Mouse (Mus musculus): ENCODE measurements around the gene Prtg.

The Prtg gene

DNA sequence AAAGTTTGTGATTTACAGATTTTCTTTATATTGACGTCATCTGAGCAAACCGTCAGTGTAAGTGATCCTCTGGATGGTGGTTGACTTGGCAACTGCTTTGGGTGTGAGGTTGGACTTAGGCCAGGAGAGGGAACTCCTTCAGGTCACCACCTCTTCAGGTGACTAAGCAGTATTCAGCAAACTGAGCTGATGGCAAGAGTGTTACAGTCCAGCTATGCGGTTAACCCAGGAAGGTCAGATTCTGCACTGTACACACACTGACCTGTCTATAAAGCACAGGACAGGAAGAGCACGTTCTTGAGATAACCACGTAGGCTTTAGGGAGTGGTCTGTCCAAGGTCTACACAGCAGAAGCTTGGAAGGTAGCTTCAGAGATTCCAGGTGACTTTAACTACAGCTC lies 3.9 kb downstream of the Prtg start:
- no peak for DNase-seq (ENCODE audit: low read depth)

DNA sequence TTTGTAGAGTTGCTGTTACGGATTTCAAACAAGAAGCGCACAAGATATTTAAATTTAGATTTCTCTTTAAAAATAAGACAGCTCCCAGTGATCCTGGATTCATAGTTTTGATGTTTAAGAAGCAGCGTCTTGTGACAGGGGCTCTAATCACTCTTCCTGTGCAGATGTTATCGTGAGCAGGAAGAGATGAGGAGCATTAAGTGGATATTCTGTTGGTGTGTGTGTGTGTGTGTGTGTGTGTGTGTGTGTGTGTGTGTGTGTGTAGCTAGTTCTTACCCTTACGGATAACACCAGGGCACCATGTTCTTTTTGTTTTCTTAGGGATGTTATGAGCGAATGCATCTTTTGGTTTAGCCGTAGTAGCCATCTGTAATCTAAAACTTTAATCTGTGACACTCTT lies 5.4 kb downstream of the Prtg start:
- DNase-seq (ENCODE audit: low read depth) = no peak

GRCm38 (mm10) chr9:72812594-72813570 lies 6.2 kb downstream of the Prtg start:
- no peak for DNase-seq (ENCODE audit: low read depth)

- DNase-seq (ENCODE audit: low read depth) = no peak
These were observed 18.8 kb downstream of the Prtg start for GRCm38 (mm10) chr9:72825511-72825910.

- no peak for DNase-seq (ENCODE audit: low read depth)
These were observed 19.3 kb downstream of the Prtg start for GRCm38 (mm10) chr9:72825976-72826375.

- DNase-seq (ENCODE audit: low read depth) = no peak
These were observed 22.1 kb downstream of the Prtg start for GRCm38 (mm10) chr9:72828616-72829257.

DNA sequence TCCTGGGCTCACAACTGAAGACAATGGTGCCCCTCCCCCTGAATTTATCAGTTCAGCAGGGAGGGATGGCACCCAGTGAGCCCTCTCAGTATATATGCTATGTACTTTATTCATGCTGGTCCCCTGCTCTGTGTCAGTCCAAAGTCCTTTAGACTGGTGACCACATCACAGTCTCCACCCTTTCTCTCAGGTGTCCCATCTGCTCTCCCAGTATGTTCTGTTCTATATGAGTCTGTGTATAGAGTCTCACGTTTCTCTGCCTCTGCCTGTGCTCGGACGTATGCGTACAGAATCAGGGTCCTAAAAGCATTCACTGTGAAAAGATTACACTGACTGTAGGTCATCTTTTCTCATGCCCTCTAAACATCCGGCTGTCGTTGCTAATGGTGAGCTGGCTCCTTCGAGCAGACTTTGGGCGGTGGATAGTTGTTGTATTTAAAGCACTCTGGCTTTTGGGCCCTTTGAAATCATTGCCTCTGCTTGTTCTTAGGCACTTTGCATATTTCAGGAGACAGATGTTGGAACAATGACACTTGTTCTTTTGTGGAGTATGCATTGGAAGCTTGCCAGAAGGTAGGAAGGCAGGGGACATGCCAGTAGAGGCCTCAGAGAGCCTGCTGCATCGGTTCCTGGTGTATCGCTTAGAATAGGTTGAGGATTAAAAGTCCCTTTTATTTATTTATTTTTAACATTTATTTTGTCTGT lies 27.5 kb downstream of the Prtg start:
- no peak for DNase-seq (ENCODE audit: low read depth)

DNA sequence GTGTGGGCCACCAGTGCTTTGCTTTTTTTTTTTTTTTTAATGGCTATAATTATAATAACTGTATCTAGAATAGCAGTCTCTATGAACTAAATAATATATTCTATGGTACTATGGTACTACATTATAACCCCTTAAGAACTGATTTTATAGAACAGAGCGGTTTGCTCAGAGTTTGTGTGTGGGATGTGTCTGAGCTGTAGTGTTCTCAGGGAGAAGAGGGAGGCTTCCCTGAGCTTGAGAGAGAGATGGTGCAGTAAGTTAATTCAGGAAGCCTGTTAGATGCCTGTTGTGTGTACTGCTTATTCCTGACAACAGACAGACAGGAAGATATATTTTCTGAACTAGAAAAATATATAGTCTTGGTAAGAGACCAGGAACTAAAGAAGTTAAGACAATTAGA lies 28.3 kb downstream of the Prtg start:
- DNase-seq (ENCODE audit: low read depth) = no peak

DNA sequence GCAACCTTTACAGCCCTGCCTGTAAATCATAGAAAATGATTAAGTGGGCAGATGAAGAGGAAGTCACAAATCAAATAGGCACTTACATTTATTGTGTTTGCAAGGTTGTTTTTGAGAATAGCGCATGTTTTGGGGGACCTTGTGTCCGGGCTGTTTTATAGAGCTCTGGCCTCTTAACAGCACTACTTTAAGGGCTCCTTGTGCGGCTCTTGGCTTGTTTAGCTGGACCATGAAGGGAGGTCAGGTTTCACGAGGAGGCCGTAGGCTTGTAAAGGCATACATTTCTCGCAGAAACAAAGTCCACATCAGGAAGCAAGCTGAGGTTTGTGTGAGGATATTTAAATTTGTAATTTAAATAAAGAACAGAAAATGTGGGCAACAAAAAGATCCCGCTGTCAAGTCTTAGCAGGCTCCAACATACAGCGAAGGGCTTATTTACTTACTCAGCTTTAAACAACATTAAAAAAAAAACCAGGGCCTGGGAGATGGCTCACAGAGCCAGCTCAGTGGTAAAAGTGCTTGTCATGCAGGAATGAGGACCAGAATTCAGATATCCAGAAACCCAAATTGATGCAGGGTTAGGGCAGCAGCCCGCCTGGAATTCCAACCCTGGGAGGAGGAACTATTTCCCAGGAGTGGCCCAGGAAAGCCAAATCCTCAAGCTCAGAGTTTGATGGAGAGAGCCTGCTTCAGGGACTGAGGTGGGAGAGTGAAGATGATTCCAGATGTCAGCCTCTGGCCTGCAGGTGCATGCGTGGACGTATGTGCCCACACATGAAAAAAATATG lies 30.2 kb downstream of the Prtg start:
- DNase-seq (ENCODE audit: low read depth) = no peak

DNA sequence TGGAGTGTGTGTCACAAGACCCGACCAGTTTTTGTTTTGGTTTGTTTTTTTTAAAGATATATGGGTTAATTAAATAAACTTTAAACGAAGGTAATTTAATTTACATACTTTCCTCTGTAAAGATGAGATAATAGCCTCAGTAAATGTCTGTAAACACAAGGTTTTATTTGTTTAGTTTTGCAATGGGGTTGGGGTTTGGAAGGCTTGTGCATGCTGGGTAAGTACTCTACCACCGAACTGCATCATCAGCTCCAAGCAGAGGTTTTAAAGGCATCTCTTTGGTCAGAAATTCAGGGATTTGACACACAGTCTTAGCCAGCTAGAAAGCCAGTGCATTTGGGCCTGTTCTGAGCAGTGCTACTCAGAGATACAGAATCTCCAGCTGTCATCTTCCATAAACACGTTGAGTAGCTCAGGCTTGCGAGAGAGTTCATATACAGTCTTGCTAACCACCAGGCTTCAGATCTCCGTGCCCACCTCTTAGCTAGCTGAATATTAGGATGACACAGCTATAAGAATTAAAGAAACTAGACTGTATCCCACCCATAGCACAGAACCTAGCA lies 31.0 kb downstream of the Prtg start:
- DNase-seq (ENCODE audit: low read depth) = no peak

DNA sequence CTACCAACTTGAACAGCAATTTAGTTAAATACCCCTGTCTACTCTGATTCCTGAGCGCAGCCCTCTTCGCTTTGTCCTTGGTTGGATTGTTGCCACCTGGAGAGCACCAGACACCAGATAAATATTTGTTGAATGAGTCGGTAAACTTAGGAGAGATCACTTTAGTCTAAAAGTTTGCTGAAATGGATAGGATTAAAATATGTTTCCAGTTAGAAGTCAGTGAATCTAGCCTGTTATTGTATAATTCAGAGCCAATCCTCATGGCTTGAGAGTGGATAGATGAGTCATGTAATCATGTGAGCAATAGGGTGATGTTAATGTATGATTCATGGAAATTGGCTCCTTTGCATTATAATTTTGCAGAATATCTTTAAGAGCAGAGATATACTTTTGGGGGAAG lies 31.6 kb downstream of the Prtg start:
- DNase-seq (ENCODE audit: low read depth) = no peak

GRCm38 (mm10) chr9:72839346-72839990 lies 32.8 kb downstream of the Prtg start:
- DNase-seq (ENCODE audit: low read depth) = no peak

- DNase-seq (ENCODE audit: low read depth) = no peak
These were observed 37.8 kb downstream of the Prtg start for GRCm38 (mm10) chr9:72844496-72844895.

DNA sequence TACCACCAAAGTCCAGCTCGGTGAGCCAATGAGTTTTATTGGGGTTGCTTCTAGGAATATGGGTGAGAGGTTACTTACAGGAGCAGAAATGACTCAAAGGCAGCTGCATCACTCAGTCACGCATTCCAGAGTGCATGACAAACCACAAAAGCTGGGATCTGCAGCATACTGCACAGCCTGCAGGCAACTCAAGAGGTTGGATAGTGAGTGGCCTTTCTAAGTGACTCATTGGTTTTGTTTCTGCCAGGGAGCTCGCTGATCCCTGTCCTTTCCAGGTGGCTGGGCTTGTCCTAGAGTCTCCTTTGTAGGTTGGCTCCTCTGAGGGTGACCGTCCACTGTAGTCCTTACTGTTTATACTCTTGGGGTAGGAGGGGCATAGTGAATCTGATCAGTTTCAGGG lies 39.5 kb downstream of the Prtg start:
- no peak for DNase-seq (ENCODE audit: low read depth)

- DNase-seq (ENCODE audit: low read depth) = no peak
These were observed 44.9 kb downstream of the Prtg start for GRCm38 (mm10) chr9:72851541-72851940.

DNA sequence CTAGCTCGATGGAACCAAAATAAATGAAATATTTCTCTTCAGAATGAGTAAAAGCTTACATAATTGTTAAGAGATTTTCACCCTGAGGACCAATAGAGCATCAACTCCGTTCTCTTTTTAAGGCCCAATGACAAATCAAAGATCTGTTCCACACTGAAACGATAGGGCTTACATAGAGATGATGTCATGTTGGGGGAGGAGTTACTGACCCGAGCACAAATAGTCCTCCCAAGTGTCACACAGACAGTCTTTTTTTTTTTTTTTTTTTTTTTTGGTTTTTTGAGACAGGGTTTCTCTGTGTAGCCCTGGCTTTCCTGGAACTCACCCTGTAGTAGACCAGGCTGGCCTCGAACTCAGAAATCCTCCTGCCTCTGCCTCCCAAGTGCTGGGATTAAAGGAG lies 45.3 kb downstream of the Prtg start:
- DNase-seq (ENCODE audit: low read depth) = no peak

- DNase-seq (ENCODE audit: low read depth) = no peak
These were observed 47.1 kb downstream of the Prtg start for GRCm38 (mm10) chr9:72853681-72854190.

DNA sequence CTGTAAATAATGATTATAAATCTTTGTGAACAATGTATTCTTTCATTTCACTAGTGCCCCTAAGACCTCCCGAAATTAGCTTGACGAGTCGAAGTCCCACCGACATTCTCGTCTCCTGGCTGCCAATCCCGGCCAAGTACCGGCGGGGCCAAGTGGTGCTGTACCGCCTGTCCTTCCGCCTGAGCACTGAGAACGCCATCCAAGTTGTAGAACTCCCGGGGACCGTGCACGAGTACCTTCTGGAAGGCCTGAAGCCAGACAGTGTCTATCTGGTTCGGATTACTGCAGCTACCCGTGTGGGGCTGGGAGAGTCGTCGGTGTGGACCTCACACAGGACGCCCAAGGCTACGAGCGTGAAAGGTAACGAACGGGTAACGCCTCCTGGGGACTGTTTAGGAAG lies 50.0 kb downstream of the Prtg start:
- no peak for DNase-seq (ENCODE audit: low read depth)

- DNase-seq (ENCODE audit: low read depth) = no peak
These were observed 54.1 kb downstream of the Prtg start for GRCm38 (mm10) chr9:72860764-72861163.

GRCm38 (mm10) chr9:72861235-72861634 lies 54.6 kb downstream of the Prtg start:
- DNase-seq (ENCODE audit: low read depth) = no peak

DNA sequence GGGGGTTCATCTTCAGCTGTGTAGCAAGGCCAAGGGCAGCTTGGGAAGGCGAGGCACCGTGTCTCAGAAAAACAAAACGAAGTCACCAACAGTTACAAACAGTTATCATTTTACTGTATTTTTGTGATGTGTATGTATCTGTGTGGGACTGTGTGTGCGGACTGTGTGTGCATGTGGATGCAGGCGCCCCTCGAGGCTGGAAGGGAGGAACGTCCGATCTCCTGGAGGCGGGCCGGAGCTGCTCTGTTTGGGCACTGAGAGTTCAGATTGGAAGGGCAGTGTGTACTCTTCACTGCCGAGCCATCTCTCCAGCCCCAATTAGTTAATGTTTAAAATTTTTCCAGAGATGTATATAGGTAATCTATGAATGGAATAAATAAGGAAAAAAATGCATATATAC lies 55.5 kb downstream of the Prtg start:
- DNase-seq (ENCODE audit: low read depth) = no peak
